Mouse (Mus musculus) hindbrain, embryonic 11.5 days (tissue): ENCODE measurements around the gene Agrp. TPM values are rescaled to one million over a fixed set of nuclear protein-coding genes. Genes with fewer than 3 reads are reported as not detected.

Source experiments
- ATAC-seq: fragments of 200-750 bp; cut with Nextera tagmentation; 2 replicates; pipeline ENCODE4 v1.8.0; 2017; ENCODE audit warnings: mild to moderate bottlenecking, moderate TSS enrichment, moderate library complexity; ENCODE audit not compliant: low FRiP score
- DNase-seq: peaks from one replicate; pipeline ENCODE4 v3.0.0-alpha.2; 2015; ENCODE audit warnings: low spot score
- H3K27ac ChIP-seq: fragments of 300-500 bp; sonication (generic); 2 replicates; pipeline ENCODE4 v1.5.1; 2014; ENCODE audit warnings: mild to moderate bottlenecking, low read depth, low read length
- H3K27me3 ChIP-seq: fragments of 300-500 bp; sonication (generic); 2 replicates; pipeline ENCODE4 v1.6.1; 2014; ENCODE audit warnings: mild to moderate bottlenecking, low read length, moderate library complexity, mixed read lengths; ENCODE audit not compliant: control insufficient read depth, insufficient read depth
- H3K36me3 ChIP-seq: fragments of 300-500 bp; sonication (generic); 2 replicates; pipeline ENCODE4 v1.6.1; 2014; ENCODE audit warnings: mild to moderate bottlenecking, low read length, moderate library complexity, mixed read lengths; ENCODE audit not compliant: control insufficient read depth, insufficient read depth
- H3K4me1 ChIP-seq: fragments of 300-500 bp; sonication (generic); replicated peaks from 2 replicates; pipeline ENCODE4 v1.6.1; 2014; ENCODE audit warnings: low read length, mixed read lengths; ENCODE audit not compliant: control insufficient read depth, insufficient read depth
- H3K4me2 ChIP-seq: fragments of 300-500 bp; sonication (generic); replicated peaks from 2 replicates; pipeline ENCODE4 v1.6.1; 2014; ENCODE audit warnings: mild to moderate bottlenecking, low read depth, low read length
- H3K4me3 ChIP-seq: fragments of 300-500 bp; sonication (generic); 2 replicates; pipeline ENCODE4 v1.5.1; 2014; ENCODE audit warnings: low read depth, low read length
- H3K9ac ChIP-seq: fragments of 300-500 bp; sonication (generic); 2 replicates; pipeline ENCODE4 v1.6.1; 2014; ENCODE audit warnings: low read depth, low read length
- H3K9me3 ChIP-seq: fragments of 300-500 bp; sonication (generic); 2 replicates; pipeline ENCODE4 v1.6.1; 2016; ENCODE audit warnings: low read length; ENCODE audit not compliant: control insufficient read depth
- WGBS: fragments of 180-500 bp; shearing (Covaris S2); extraction: QIAGEN DNeasy Blood & Tissue Kit; methylation state at CpG from one replicate; pipeline ENCODE4 v1.1.7; 2014; 5-methylcytosine and 5-hydroxymethylcytosine counted together
- polyA plus RNA-seq: library from polyadenylated mRNA; unstranded; fragments of >200 nt; fragmentation: Nextera tagmentation; extraction: Ambion mirVana; gene quantifications from 2 replicates; pipeline ENCODE4 v1.2.1, GENCODE M21; 2014

The Agrp gene
- polyA plus RNA-seq, 1 experiment from 2014 or later = 0.68 TPM

GRCm38 (mm10) chr8:105555230-105555629 lies 82.0 kb downstream of the Agrp start:
- no peak for ATAC-seq

GRCm38 (mm10) chr8:105554087-105554486 lies 83.1 kb downstream of the Agrp start:
- no peaks in the 10 kb centered on the region for H3K4me1 ChIP-seq
- no peak for ATAC-seq
- no peaks in the 10 kb centered on the region for H3K36me3 ChIP-seq
- no peaks in the 10 kb centered on the region for H3K9me3 ChIP-seq
- peak; percentile 75 for DNase-seq
- no peak overlapping the region for H3K4me2 ChIP-seq
- no peak overlapping the region for H3K9ac ChIP-seq
- no peak overlapping the region for H3K4me3 ChIP-seq
- no peak overlapping the region for H3K27ac ChIP-seq
- no peaks in the 10 kb centered on the region for H3K27me3 ChIP-seq

More at GRCm38 (mm10) chr8:105555230-105555629, 82.0 kb downstream of the Agrp start:
- Histone ChIP-seq H3K9ac (no peak overlapping the region), H3K4me1 (no peaks in the 10 kb centered on the region), H3K27ac (no peak overlapping the region), H3K9me3 (no peaks in the 10 kb centered on the region), H3K27me3 (no peaks in the 10 kb centered on the region), H3K4me2 (no peak overlapping the region), H3K4me3 (no peak overlapping the region), H3K36me3 (no peaks in the 10 kb centered on the region)
- DNase-seq = no peak
- WGBS = 79% methylated on average over 3 of the region's 3 CpGs

- no peaks in the 10 kb centered on the region for H3K4me1 ChIP-seq
- no peaks in the 10 kb centered on the region for H3K36me3 ChIP-seq
- WGBS = 96% methylated on average over 1 of the region's 1 CpGs
- H3K4me3 ChIP-seq = no peak overlapping the region
- DNase-seq = no peak
- no peaks in the 10 kb centered on the region for H3K9me3 ChIP-seq
- H3K27me3 ChIP-seq = no peaks in the 10 kb centered on the region
- H3K4me2 ChIP-seq = no peak overlapping the region
- ATAC-seq = no peak
- H3K27ac ChIP-seq = no peak overlapping the region
- H3K9ac ChIP-seq = no peak overlapping the region
These were observed 84.4 kb downstream of the Agrp start for GRCm38 (mm10) chr8:105552824-105553223.

- no peaks in the 10 kb centered on the region for H3K27me3 ChIP-seq
- WGBS = 93% methylated on average over 2 of the region's 2 CpGs
- no peaks in the 10 kb centered on the region for H3K36me3 ChIP-seq
These were observed 85.2 kb downstream of the Agrp start for GRCm38 (mm10) chr8:105552032-105552431.

GRCm38 (mm10) chr8:105550083-105550482 lies 87.1 kb downstream of the Agrp start:
- Histone ChIP-seq H3K9me3 (no peaks in the 10 kb centered on the region), H3K4me3 (no peak overlapping the region), H3K27me3 (no peaks in the 10 kb centered on the region), H3K4me1 (no peaks in the 10 kb centered on the region), H3K36me3 (no peaks in the 10 kb centered on the region), H3K27ac (no peak overlapping the region), H3K9ac (no peak overlapping the region), H3K4me2 (no peak overlapping the region)
- ATAC-seq (no peak), DNase-seq (no peak)
- WGBS = 74% methylated on average over 2 of the region's 2 CpGs

More at GRCm38 (mm10) chr8:105552032-105552431, 85.2 kb downstream of the Agrp start:
- no peak overlapping the region for H3K27ac ChIP-seq
- ATAC-seq (no peak), DNase-seq (no peak)
- no peaks in the 10 kb centered on the region for H3K9me3 ChIP-seq
- no peak overlapping the region for H3K4me2 ChIP-seq
- H3K4me3 ChIP-seq = no peak overlapping the region
- no peaks in the 10 kb centered on the region for H3K4me1 ChIP-seq
- no peak overlapping the region for H3K9ac ChIP-seq

- DNase-seq = no peak
- H3K27me3 ChIP-seq = no peaks in the 10 kb centered on the region
- H3K9me3 ChIP-seq = no peaks in the 10 kb centered on the region
- 86% methylated on average over 1 of the region's 1 CpGs for WGBS
- no peaks in the 10 kb centered on the region for H3K36me3 ChIP-seq
- no peak for ATAC-seq
- H3K27ac ChIP-seq = no peak overlapping the region
- H3K4me1 ChIP-seq = no peaks in the 10 kb centered on the region
- no peak overlapping the region for H3K4me2 ChIP-seq
- no peak overlapping the region for H3K4me3 ChIP-seq
- no peak overlapping the region for H3K9ac ChIP-seq
These were observed 87.7 kb downstream of the Agrp start for GRCm38 (mm10) chr8:105549506-105549905.

- H3K36me3 ChIP-seq = no peaks in the 10 kb centered on the region
- no peak overlapping the region for H3K4me2 ChIP-seq
- no peaks in the 10 kb centered on the region for H3K9me3 ChIP-seq
- H3K27ac ChIP-seq = no peak overlapping the region
- no peak for DNase-seq
- H3K9ac ChIP-seq = no peak overlapping the region
- no peak for ATAC-seq
- no peak overlapping the region for H3K4me3 ChIP-seq
- H3K4me1 ChIP-seq = no peaks in the 10 kb centered on the region
- WGBS = 76% methylated on average over 6 of the region's 6 CpGs
- no peaks in the 10 kb centered on the region for H3K27me3 ChIP-seq
These were observed 90.5 kb downstream of the Agrp start for GRCm38 (mm10) chr8:105546384-105547350.

- DNase-seq (no peak), ATAC-seq (no peak)
- no peak overlapping the region for H3K27ac ChIP-seq
- no peaks in the 10 kb centered on the region for H3K4me1 ChIP-seq
- no peaks in the 10 kb centered on the region for H3K36me3 ChIP-seq
- no peak overlapping the region for H3K9ac ChIP-seq
- WGBS = 86% methylated on average over 3 of the region's 3 CpGs
- H3K4me3 ChIP-seq = no peak overlapping the region
- H3K27me3 ChIP-seq = no peaks in the 10 kb centered on the region
- no peaks in the 10 kb centered on the region for H3K9me3 ChIP-seq
- H3K4me2 ChIP-seq = no peak overlapping the region
These were observed 91.9 kb downstream of the Agrp start for GRCm38 (mm10) chr8:105545249-105545648.
